ENCODE assay signal across 20 mouse cellular contexts in genomic region chr16:96846585-96846984, GRCm38 (mm10).
DNase-seq lines count a peak whose midpoint lies in the region; ATAC-seq and TF ChIP-seq lines count a peak whose summit lies in the region.
"Had no signal": no experiment of that assay in that cellular context is flagged by ENCODE, and none has a peak within 500 bp of the region (broad histone marks: within the 10 kb centered on the region; RNA-seq: fewer than 3 reads in every experiment).

No protein-coding gene starts in this region.

- H3K9ac ChIP-seq in hindbrain, embryonic 13.5 days = no peak overlapping the region
- H3K9ac ChIP-seq in forebrain, embryonic 14.5 days (ENCODE audit: low read length) = no peak overlapping the region
- H3K9ac ChIP-seq in midbrain, embryonic 11.5 days (ENCODE audit: low read length) = no peak overlapping the region
- no peak overlapping the region for H3K9ac ChIP-seq in neural tube, embryonic 15.5 days (replicated peaks)
- no peak overlapping the region for H3K9ac ChIP-seq in liver, postnatal 0 days (replicated peaks)
- H3K9ac ChIP-seq: embryonic facial prominence, embryonic 15.5 days had no signal

- no peaks in the 10 kb centered on the region for H3K36me3 ChIP-seq in hindbrain, embryonic 10.5 days
- H3K36me3 ChIP-seq in hindbrain, embryonic 13.5 days = no peaks in the 10 kb centered on the region
- H3K36me3 ChIP-seq in forebrain, embryonic 14.5 days (ENCODE audit: control insufficient read depth, insufficient read depth, low read length) = no peaks in the 10 kb centered on the region
- no peaks in the 10 kb centered on the region for H3K36me3 ChIP-seq in midbrain, embryonic 11.5 days (ENCODE audit: control insufficient read depth, insufficient read depth, low read length)
- H3K36me3 ChIP-seq in neural tube, embryonic 15.5 days = no peaks in the 10 kb centered on the region
- no peaks in the 10 kb centered on the region for H3K36me3 ChIP-seq in liver, postnatal 0 days (replicated peaks; ENCODE audit: insufficient read depth, low read length)
- H3K36me3 ChIP-seq: embryonic facial prominence, embryonic 15.5 days; heart, embryonic 10.5 days; limb, embryonic 10.5 days had no signal

- peaks cover 32% of the 10 kb centered on the region for H3K4me1 ChIP-seq in hindbrain, embryonic 10.5 days (replicated peaks)
- H3K4me1 ChIP-seq in hindbrain, embryonic 13.5 days (replicated peaks) = peaks cover 29% of the 10 kb centered on the region
- H3K4me1 ChIP-seq in forebrain, embryonic 14.5 days (ENCODE audit: control insufficient read depth, insufficient read depth, low read length) = peaks cover 37% of the 10 kb centered on the region
- H3K4me1 ChIP-seq in midbrain, embryonic 11.5 days (ENCODE audit: control insufficient read depth, insufficient read depth, low read length) = peaks cover 11% of the 10 kb centered on the region
- H3K4me1 ChIP-seq in neural tube, embryonic 15.5 days = peaks cover 30% of the 10 kb centered on the region
- H3K4me1 ChIP-seq in liver, postnatal 0 days (ENCODE audit: insufficient read depth) = no peaks in the 10 kb centered on the region
- H3K4me1 ChIP-seq: embryonic facial prominence, embryonic 15.5 days had no signal

- peak overlapping the region; percentile 81 for H3K27ac ChIP-seq in hindbrain, embryonic 10.5 days
- H3K27ac ChIP-seq in hindbrain, embryonic 13.5 days = no peak overlapping the region; the same call in 1 of the 2 replicates
- peak overlapping the region; percentile 73 for H3K27ac ChIP-seq in forebrain, embryonic 14.5 days (ENCODE audit: low read depth, low read length)
- H3K27ac ChIP-seq in midbrain, embryonic 11.5 days (ENCODE audit: low read depth, low read length) = no peak overlapping the region
- 0 out of 2 replicates have a peak overlapping the region, but pooled peaks have one; percentile 20 for H3K27ac ChIP-seq in neural tube, embryonic 15.5 days (replicated peaks)
- H3K27ac ChIP-seq in liver, postnatal 0 days (ENCODE audit: low read depth) = no peak overlapping the region
- H3K27ac ChIP-seq: embryonic facial prominence, embryonic 15.5 days; heart, embryonic 10.5 days; limb, embryonic 10.5 days had no signal

- WGBS in hindbrain, embryonic 10.5 days = 48% methylated on average over 1 of the region's 1 CpGs
- WGBS in hindbrain, embryonic 13.5 days = 37% methylated on average over 1 of the region's 1 CpGs
- WGBS in forebrain, embryonic 14.5 days = 0% methylated on average over 1 of the region's 1 CpGs
- WGBS in midbrain, embryonic 11.5 days = 31% methylated on average over 1 of the region's 1 CpGs
- 32% methylated on average over 1 of the region's 1 CpGs for WGBS in neural tube, embryonic 15.5 days
- WGBS in liver, postnatal 0 days (ENCODE audit: insufficient replicate concordance) = 67% methylated on average over 1 of the region's 1 CpGs

- H3K4me3 ChIP-seq in hindbrain, embryonic 10.5 days = no peak overlapping the region
- no peak overlapping the region for H3K4me3 ChIP-seq in hindbrain, embryonic 13.5 days
- H3K4me3 ChIP-seq in forebrain, embryonic 14.5 days (ENCODE audit: low read depth, low read length) = no peak overlapping the region
- no peak overlapping the region for H3K4me3 ChIP-seq in midbrain, embryonic 11.5 days (ENCODE audit: low read depth, low read length)
- H3K4me3 ChIP-seq in neural tube, embryonic 15.5 days (replicated peaks) = no peak overlapping the region
- H3K4me3 ChIP-seq in liver, postnatal 0 days (ENCODE audit: low read depth, low read length) = no peak overlapping the region
- H3K4me3 ChIP-seq: embryonic facial prominence, embryonic 15.5 days; heart, embryonic 10.5 days; limb, embryonic 10.5 days had no signal

- no peaks in the 10 kb centered on the region for H3K9me3 ChIP-seq in hindbrain, embryonic 10.5 days
- no peaks in the 10 kb centered on the region for H3K9me3 ChIP-seq in hindbrain, embryonic 13.5 days
- no peaks in the 10 kb centered on the region for H3K9me3 ChIP-seq in forebrain, embryonic 14.5 days (replicated peaks; ENCODE audit: control insufficient read depth, low read length)
- no peaks in the 10 kb centered on the region for H3K9me3 ChIP-seq in midbrain, embryonic 11.5 days (ENCODE audit: control insufficient read depth, low read length)
- H3K9me3 ChIP-seq in neural tube, embryonic 15.5 days (replicated peaks) = no peaks in the 10 kb centered on the region
- H3K9me3 ChIP-seq in liver, postnatal 0 days (ENCODE audit: low read length) = no peaks in the 10 kb centered on the region
- H3K9me3 ChIP-seq: embryonic facial prominence, embryonic 15.5 days; heart, embryonic 10.5 days; limb, embryonic 10.5 days had no signal

- no peak for DNase-seq in hindbrain, embryonic 10.5 days (ENCODE audit: low spot score)
- peak; percentile 42 for DNase-seq in forebrain, embryonic 14.5 days (ENCODE audit: low spot score)
- no peak for DNase-seq in midbrain, embryonic 11.5 days (ENCODE audit: low spot score, missing footprints)
- DNase-seq in urinary bladder, postnatal 25 days (ENCODE audit: low spot score) = no peak
- DNase-seq in liver, postnatal 0 days = no peak
- DNase-seq: adrenal gland, adult 8-10 months; cerebellum, postnatal 14 days; kidney, adult 8-10 months; kidney, postnatal 25 days; lung, adult 18-20 months; lung, postnatal 14 days; right cerebral cortex, adult 18-20 months; thymus, adult 18-20 months; thymus, postnatal 4 days had no signal

- no peak for TF ChIP-seq EP300 in liver, postnatal 0 days (IDR thresholded peaks at IDR 0.05; ENCODE audit: low read depth)

- no peaks in the 10 kb centered on the region for H3K27me3 ChIP-seq in hindbrain, embryonic 10.5 days (ENCODE audit: insufficient read depth, poor library complexity, severe bottlenecking)
- H3K27me3 ChIP-seq in hindbrain, embryonic 13.5 days = no peaks in the 10 kb centered on the region
- no peaks in the 10 kb centered on the region for H3K27me3 ChIP-seq in forebrain, embryonic 14.5 days (replicated peaks; ENCODE audit: control insufficient read depth, insufficient read depth, low read length)
- H3K27me3 ChIP-seq in midbrain, embryonic 11.5 days (ENCODE audit: control insufficient read depth, insufficient read depth, low read length) = no peaks in the 10 kb centered on the region
- no peaks in the 10 kb centered on the region; the same call in 1 of the 2 replicates for H3K27me3 ChIP-seq in neural tube, embryonic 15.5 days (replicated peaks)
- no peaks in the 10 kb centered on the region for H3K27me3 ChIP-seq in liver, postnatal 0 days (ENCODE audit: insufficient read depth, low read length)
- H3K27me3 ChIP-seq: embryonic facial prominence, embryonic 15.5 days had no signal

- no peak overlapping the region for H3K4me2 ChIP-seq in hindbrain, embryonic 13.5 days
- H3K4me2 ChIP-seq in forebrain, embryonic 14.5 days (ENCODE audit: low read length) = no peak overlapping the region
- no peak overlapping the region for H3K4me2 ChIP-seq in midbrain, embryonic 11.5 days
- H3K4me2 ChIP-seq in neural tube, embryonic 15.5 days = no peak overlapping the region
- H3K4me2 ChIP-seq in liver, postnatal 0 days (ENCODE audit: low read depth, low read length) = no peak overlapping the region
- H3K4me2 ChIP-seq: embryonic facial prominence, embryonic 15.5 days had no signal

- no peak for TF ChIP-seq CTCF in liver, postnatal 0 days (IDR thresholded peaks at IDR 0.05; ENCODE audit: low read depth)

- no peak for ATAC-seq in hindbrain, embryonic 13.5 days (ENCODE audit: low FRiP score)
- ATAC-seq in forebrain, embryonic 14.5 days = peak; percentile 59
- ATAC-seq in midbrain, embryonic 11.5 days (ENCODE audit: low FRiP score) = 0 out of 2 replicates have a peak, but pooled peaks have one; percentile 22
- ATAC-seq in neural tube, embryonic 15.5 days (ENCODE audit: low FRiP score) = no peak
- ATAC-seq in erythroblast, adult 5-6 weeks (replicated peaks; ENCODE audit: low FRiP score, poor library complexity, severe bottlenecking) = no peak
- no peak for ATAC-seq in liver, postnatal 0 days

Comparison
In these comparisons a context has a peak if more than half of its experiments do, and no peak if none do; other contexts are left out.
1. H3K27ac ChIP-seq: peak in hindbrain, embryonic 10.5 days (single experiment), forebrain, embryonic 14.5 days (single experiment) and neural tube, embryonic 15.5 days (single experiment); none in hindbrain, embryonic 13.5 days (single experiment), midbrain, embryonic 11.5 days (single experiment) and liver, postnatal 0 days (single experiment).
2. ATAC-seq: peak in forebrain, embryonic 14.5 days (single experiment) and midbrain, embryonic 11.5 days (single experiment); none in hindbrain, embryonic 13.5 days (single experiment), neural tube, embryonic 15.5 days (single experiment), erythroblast, adult 5-6 weeks (single experiment) and liver, postnatal 0 days (single experiment).